Mouse (Mus musculus): ENCODE measurements around the gene Gm42688.

GRCm38 (mm10) chr6:83054871-83055431 is 46.5 kb upstream of the Gm42688 start, which contains the start of gene Htra2:
- TF ChIP-seq POLR2A (IDR thresholded peaks at IDR 0.05; ENCODE audit: low read depth, low read length) (no peak), CTCF (conservative IDR thresholded peaks at IDR 0.05; ENCODE audit: insufficient read depth, insufficient read length, low read depth, low read length) (peak; percentile 30; the same call in 1 of the 2 replicates)
